Mouse (Mus musculus) MEL (cell line): ENCODE measurements around the gene Hacl1. TPM values are rescaled to one million over a fixed set of nuclear protein-coding genes. Genes with fewer than 3 reads are reported as not detected.

ENCODE experiments used
- DNase-seq: peaks from one replicate; pipeline ENCODE4 v3.0.0; 2011; ENCODE audit warnings: low read depth, low spot score
- H3K27ac ChIP-seq: 2 replicates; pipeline ENCODE4 v1.5.1; 2012; ENCODE audit warnings: low read depth, mild to moderate bottlenecking, control low read depth, low read length, moderate library complexity; ENCODE audit not compliant: control insufficient read depth
- H3K27me3 ChIP-seq, 2 experiments: fragments of 150-350 bp in 1 of 2; sonication (generic) in 1 of 2; 2 replicates each; pipeline ENCODE4 v1.6.1; 2012; ENCODE audit warnings: low read length in 2 of 2, mild to moderate bottlenecking in 2 of 2, improper control_type of control experiment in 1 of 2, moderate library complexity in 1 of 2; ENCODE audit not compliant: insufficient read depth in 2 of 2, control insufficient read depth in 1 of 2
- H3K36me3 ChIP-seq, 2 experiments: 2 replicates each; pipeline ENCODE4 v1.6.1; 2012 to 2014; ENCODE audit warnings: low read length in 2 of 2, improper control_type of control experiment in 1 of 2, inconsistent platforms in 1 of 2, mild to moderate bottlenecking in 1 of 2; ENCODE audit not compliant: insufficient read depth in 2 of 2, control insufficient read depth in 1 of 2
- H3K4me1 ChIP-seq, 2 experiments: fragments of 150-350 bp in 1 of 2; sonication (generic) in 1 of 2; 2 replicates each; pipeline ENCODE4 v1.6.1; 2012; ENCODE audit warnings: low read length in 2 of 2, improper control_type of control experiment in 1 of 2, mild to moderate bottlenecking in 1 of 2; ENCODE audit not compliant: insufficient read depth in 2 of 2, control insufficient read depth in 1 of 2
- H3K4me3 ChIP-seq, 2 experiments: fragments of 150-350 bp in 1 of 2; sonication (generic) in 1 of 2; 2 replicates each; pipeline ENCODE4 v1.5.1; 2012; ENCODE audit warnings: low read depth in 2 of 2, low read length in 2 of 2, mild to moderate bottlenecking in 2 of 2, moderate library complexity in 2 of 2, control low read depth in 1 of 2, improper control_type of control experiment in 1 of 2; ENCODE audit not compliant: control insufficient read depth in 1 of 2, insufficient read depth in 1 of 2
- H3K79me2 ChIP-seq: 2 replicates; pipeline ENCODE4 v1.6.1; 2012; ENCODE audit warnings: mild to moderate bottlenecking, low read length, moderate library complexity; ENCODE audit not compliant: control insufficient read depth, poor library complexity, insufficient read depth
- H3K9ac ChIP-seq: 2 replicates; pipeline ENCODE4 v1.6.1; 2012; ENCODE audit warnings: low read depth, mild to moderate bottlenecking, control low read depth, low read length, moderate library complexity; ENCODE audit not compliant: control insufficient read depth, poor library complexity, severe bottlenecking
- H3K9me3 ChIP-seq: fragments of 150-350 bp; sonication (generic); replicated peaks from 2 replicates; pipeline ENCODE4 v1.6.1; 2012; ENCODE audit warnings: mild to moderate bottlenecking, low read length, improper control_type of control experiment, moderate library complexity; ENCODE audit not compliant: insufficient read depth
- CHD1 ChIP-seq: IDR thresholded peaks from 2 replicates; pipeline ENCODE4 v1.6.1; 2012; ENCODE audit warnings: low read depth, mild to moderate bottlenecking, inconsistent platforms, low read length, improper control_type of control experiment
- CTCF ChIP-seq, 3 experiments: IDR thresholded peaks in 2 of 3; conservative IDR thresholded peaks in 1 of 3; 2 replicates each; pipeline ENCODE4 v1.5.1; 2011 to 2012; ENCODE audit warnings: low read length in 3 of 3, low read depth in 2 of 3, mild to moderate bottlenecking in 2 of 3, improper control_type of control experiment in 1 of 3, inconsistent platforms in 1 of 3, mixed read lengths in 1 of 3, moderate library complexity in 1 of 3; ENCODE audit not compliant: control insufficient read depth in 1 of 3, insufficient read depth in 1 of 3, poor library complexity in 1 of 3, severe bottlenecking in 1 of 3
- ETS1 ChIP-seq: IDR thresholded peaks from 2 replicates; pipeline ENCODE4 v1.6.1; 2012; ENCODE audit warnings: low read depth, mild to moderate bottlenecking, inconsistent platforms, low read length, improper control_type of control experiment, moderate library complexity
- GABPA ChIP-seq: IDR thresholded peaks from 2 replicates; pipeline ENCODE4 v1.6.1; 2012; ENCODE audit warnings: low read depth, mild to moderate bottlenecking, inconsistent platforms, low read length, improper control_type of control experiment, moderate library complexity
- JUND ChIP-seq: IDR thresholded peaks from 2 replicates; pipeline ENCODE4 v1.6.1; 2011; ENCODE audit warnings: low read depth, mild to moderate bottlenecking, improper control_type of control experiment, low read length
- MEF2A ChIP-seq: IDR thresholded peaks from 2 replicates; pipeline ENCODE4 v1.6.1; 2014; ENCODE audit warnings: low read depth, mild to moderate bottlenecking, inconsistent platforms, low read length, improper control_type of control experiment; ENCODE audit not compliant: poor library complexity, insufficient replicate concordance, severe bottlenecking; ENCODE audit errors: extremely low read depth
- MYB ChIP-seq: IDR thresholded peaks from 2 replicates; pipeline ENCODE4 v1.6.1; 2011; ENCODE audit warnings: mild to moderate bottlenecking, low read depth, low read length, improper control_type of control experiment
- NRF1 ChIP-seq: IDR thresholded peaks from 2 replicates; pipeline ENCODE4 v1.6.1; 2014; ENCODE audit warnings: low read depth, mild to moderate bottlenecking, inconsistent platforms, low read length, improper control_type of control experiment, moderate library complexity; ENCODE audit not compliant: poor library complexity, insufficient read depth, severe bottlenecking
- RAD21 ChIP-seq: IDR thresholded peaks from 2 replicates; pipeline ENCODE4 v1.6.1; 2011; ENCODE audit warnings: mild to moderate bottlenecking, low read depth, low read length, improper control_type of control experiment
- SIN3A ChIP-seq: IDR thresholded peaks from 2 replicates; pipeline ENCODE4 v1.6.1; 2012; ENCODE audit warnings: low read length, improper control_type of control experiment, inconsistent platforms
- SMC3 ChIP-seq: IDR thresholded peaks from 2 replicates; pipeline ENCODE4 v1.6.1; 2011; ENCODE audit warnings: low read depth, low read length, improper control_type of control experiment
- TBP ChIP-seq: IDR thresholded peaks from 2 replicates; pipeline ENCODE4 v1.8.0; 2011; ENCODE audit warnings: low read depth, low read length, improper control_type of control experiment
- UBTF ChIP-seq: IDR thresholded peaks from 2 replicates; pipeline ENCODE4 v1.6.1; 2012; ENCODE audit warnings: low read depth, mild to moderate bottlenecking, inconsistent platforms, low read length, improper control_type of control experiment, moderate library complexity, borderline replicate concordance; ENCODE audit not compliant: insufficient read depth
- ZC3H11A ChIP-seq: IDR thresholded peaks from 2 replicates; pipeline ENCODE4 v1.6.1; 2012; ENCODE audit warnings: low read depth, mild to moderate bottlenecking, inconsistent platforms, low read length, improper control_type of control experiment
- ZKSCAN1 ChIP-seq: IDR thresholded peaks from 2 replicates; pipeline ENCODE4 v1.6.1; 2012; ENCODE audit warnings: low read depth, mild to moderate bottlenecking, inconsistent platforms, low read length, improper control_type of control experiment, moderate library complexity
- ZNF384 ChIP-seq: IDR thresholded peaks from 2 replicates; pipeline ENCODE4 v1.6.1; 2012; ENCODE audit warnings: low read depth, mild to moderate bottlenecking, inconsistent platforms, low read length, improper control_type of control experiment
- polyA plus RNA-seq, 2 experiments: library from polyadenylated mRNA; stranded (reverse) in 1 of 2; unstranded in 1 of 2; fragments of >175 nt in 1 of 2; fragments of >200 nt in 1 of 2; gene quantifications; 2 replicates each; pipeline versions ENCODE4 v1.2.1 to v1.2.4; 2012; ENCODE audit warnings: low replicate concordance in 2 of 2, low read depth in 1 of 2; ENCODE audit not compliant: insufficient read length in 2 of 2, insufficient read depth in 1 of 2, missing spikeins in 1 of 2
- total RNA-seq: library from RNA; depleted of rRNA; stranded (reverse); fragments of 300-350 nt; gene quantifications from 2 replicates; pipeline ENCODE4 v1.2.3, GENCODE M21; 2012

Hacl1 gene
- total and polyA plus RNA-seq, 3 experiments = 7.7 to 13.3 TPM; not detected in 1

GRCm38 (mm10) chr14:31680656-31681055, 39.6 kb upstream of the Hacl1 start:
- H3K4me1 ChIP-seq = peaks cover 0 to 17% of the 10 kb centered on the region in 2 experiments; a peak in 3 of 4 replicates

GRCm38 (mm10) chr14:31671635-31672320, 30.7 kb upstream of the Hacl1 start:
- H3K27me3 ChIP-seq = no peaks in the 10 kb centered on the region
- peaks cover 9 to 15% of the 10 kb centered on the region in 2 experiments for H3K4me1 ChIP-seq
- no peak overlapping the region for H3K4me3 ChIP-seq
- no peak for TF ChIP-seq ETS1
- TF ChIP-seq CTCF (IDR thresholded peaks at IDR 0.05 in 2 of 3, conservative IDR thresholded peaks at IDR 0.05 in 1 of 3; ENCODE audit: control insufficient read depth in 1 of 3, insufficient read depth in 1 of 3, low read depth in 2 of 3, low read length in 3 of 3, poor library complexity in 1 of 3, severe bottlenecking in 1 of 3) = no peak
- no peak for TF ChIP-seq TBP
- no peak for TF ChIP-seq SMC3
- TF ChIP-seq NRF1 = no peak
- TF ChIP-seq, all 39 proteins: peak for 0
- Histone ChIP-seq H3K79me2 (no peaks in the 10 kb centered on the region), H3K9ac (no peak overlapping the region), H3K9me3 (no peaks in the 10 kb centered on the region), H3K36me3 (peaks cover 0 to 11% of the 10 kb centered on the region in 2 experiments; a peak in 2 of 4 replicates), H3K27ac (no peak overlapping the region)
- DNase-seq = no peak

More at GRCm38 (mm10) chr14:31680656-31681055, 39.6 kb upstream of the Hacl1 start:
- Histone ChIP-seq H3K9ac (no peak overlapping the region), H3K9me3 (no peaks in the 10 kb centered on the region), H3K36me3 (peaks cover 0 to 9% of the 10 kb centered on the region in 2 experiments; a peak in 2 of 4 replicates), H3K27ac (no peak overlapping the region), H3K4me3 (no peak overlapping the region), H3K27me3 (no peaks in the 10 kb centered on the region), H3K79me2 (no peaks in the 10 kb centered on the region)
- DNase-seq = no peak
- TF ChIP-seq CHD1 = no peak
- TF ChIP-seq SMC3 = no peak
- no peak for TF ChIP-seq RAD21
- no peak for TF ChIP-seq SIN3A
- TF ChIP-seq ZKSCAN1 = no peak
- TF ChIP-seq ZNF384 = no peak
- TF ChIP-seq UBTF = no peak
- TF ChIP-seq GABPA = no peak
- TF ChIP-seq JUND = no peak
- no peak for TF ChIP-seq ZC3H11A
- no peak for TF ChIP-seq MYB
- no peak for TF ChIP-seq MEF2A
